Mouse (Mus musculus): ENCODE data around the gene Slc41a2. TPM values are rescaled to one million over a fixed set of nuclear protein-coding genes. Genes with fewer than 3 reads are reported as not detected.

The Slc41a2 gene
- total RNA-seq, 2 experiments from 2014 or later, result 0.97 to 1.2 TPM

DNA sequence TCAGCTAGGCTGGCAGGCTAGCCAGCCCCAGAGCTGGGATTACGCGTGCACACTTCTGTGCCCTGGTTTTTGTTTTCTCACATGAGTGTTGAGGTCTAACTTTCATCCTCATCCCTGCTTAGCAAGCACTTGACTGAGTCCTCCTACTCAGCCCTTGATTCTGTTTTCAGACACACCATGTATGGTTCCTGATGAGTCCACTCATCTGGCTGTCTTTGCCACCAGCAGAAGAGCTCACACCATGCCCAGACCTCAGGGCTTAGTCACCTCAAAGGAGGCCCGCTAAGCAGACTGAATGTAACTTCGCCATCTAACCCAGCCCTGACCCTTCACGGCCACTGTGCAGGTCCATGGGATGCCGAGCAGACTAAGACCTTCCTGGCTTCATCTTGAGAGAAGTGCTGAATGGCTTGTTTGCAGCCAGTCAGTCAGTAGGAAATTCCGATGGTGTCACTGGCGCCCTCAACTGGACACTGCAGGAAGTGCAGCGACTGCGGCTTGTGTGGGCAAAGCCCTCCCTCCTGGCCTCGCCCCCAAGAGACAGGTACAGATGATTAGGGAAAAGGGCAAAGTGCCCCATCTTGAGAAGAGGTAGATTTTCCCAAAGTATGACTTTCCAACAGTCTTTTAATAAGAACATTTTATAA lies 139.9 kb downstream of the Slc41a2 start:
- intact Hi-C loops (cut with DNase I), result loop anchor here (5.0 to 10.0 kb wide), 2 partner anchors 211 to 383 kb away; partner anchors contain the start of gene Chst11
- peak; percentile 65 to 86 for DNase-seq

DNA sequence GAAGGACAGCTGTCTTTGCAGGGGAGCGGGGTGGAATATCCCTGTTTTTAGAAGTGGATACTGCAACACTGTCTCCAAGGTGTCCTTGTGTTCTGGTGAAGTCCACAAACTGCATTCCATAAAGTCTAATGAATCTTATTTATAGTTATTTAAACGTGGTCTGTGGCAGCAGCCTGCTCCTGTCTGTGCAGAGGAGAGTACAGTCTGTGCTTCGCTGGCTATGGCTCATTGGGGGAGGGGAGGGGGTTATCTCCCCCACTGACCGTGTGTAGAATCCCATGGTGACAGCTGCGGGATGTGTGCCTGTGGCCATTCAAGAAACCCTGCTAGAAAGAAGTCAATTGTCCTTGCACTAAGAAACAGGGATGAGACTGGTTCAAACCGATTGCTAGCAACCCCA lies 145.7 kb downstream of the Slc41a2 start:
- intact Hi-C loops (cut with DNase I), result loop anchor here (10.0 kb wide), 1 partner anchor 377 kb away; no protein-coding TSS in a partner anchor

GRCm38 (mm10) chr10:83191476-83191875 lies 146.2 kb downstream of the Slc41a2 start:
- intact Hi-C loops (cut with DNase I), result loop anchor here (10.0 kb wide), 1 partner anchor 377 kb away; no protein-coding TSS in a partner anchor
- no peak for DNase-seq

More for the DNA sequence above, 145.7 kb downstream of the Slc41a2 start:
- no peak for DNase-seq

DNA sequence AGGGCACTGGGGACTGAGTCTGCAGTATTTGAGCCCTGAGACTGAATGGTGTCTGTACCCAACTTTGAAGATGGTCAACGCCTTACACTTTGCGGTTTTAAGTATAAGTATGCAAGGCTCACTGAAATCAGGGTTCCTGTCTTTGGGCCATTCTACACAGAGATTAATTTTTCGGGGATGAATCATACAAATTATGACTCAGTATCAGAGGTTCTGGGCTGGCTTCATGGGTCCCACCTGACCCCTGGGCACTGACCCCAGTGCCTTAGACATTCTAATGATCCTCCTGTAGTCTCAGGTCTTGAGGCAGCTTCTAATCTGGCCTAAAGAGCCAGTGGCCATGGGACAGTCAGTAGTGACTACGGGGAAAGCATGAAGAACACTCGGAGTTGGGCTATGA lies 148.6 kb downstream of the Slc41a2 start:
- no peak for DNase-seq
- intact Hi-C loops (cut with DNase I), result loop anchor here (5.0 kb wide), 1 partner anchor 87 kb away; no protein-coding TSS in a partner anchor

DNA sequence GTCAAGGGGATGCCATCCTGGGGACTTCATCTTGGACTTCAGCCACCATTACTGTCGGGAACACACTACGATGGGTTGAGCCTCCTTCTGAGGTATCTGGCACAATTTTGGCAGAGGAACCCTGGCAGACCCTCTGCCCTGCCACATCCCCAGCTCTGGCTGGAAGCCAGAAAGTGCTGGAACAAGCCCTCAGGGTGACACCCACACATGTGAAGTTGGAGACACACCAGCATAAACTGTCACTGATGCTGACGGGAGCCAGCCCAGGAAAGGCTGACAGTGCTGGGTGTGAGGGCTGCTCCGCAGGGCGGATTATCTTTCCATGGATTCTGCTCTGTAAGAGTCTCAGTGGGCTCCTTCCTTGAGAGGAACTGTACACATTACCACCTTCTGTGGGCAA lies 150.7 kb downstream of the Slc41a2 start:
- no peak for DNase-seq
- intact Hi-C loops (cut with DNase I), result loop anchor here (5.0 kb wide), 1 partner anchor 85 kb away; no protein-coding TSS in a partner anchor

GRCm38 (mm10) chr10:83186167-83186566 lies 151.5 kb downstream of the Slc41a2 start:
- no peak for DNase-seq
- intact Hi-C loops (cut with DNase I), result loop anchor here (5.0 kb wide), 1 partner anchor 84 kb away; no protein-coding TSS in a partner anchor

DNA sequence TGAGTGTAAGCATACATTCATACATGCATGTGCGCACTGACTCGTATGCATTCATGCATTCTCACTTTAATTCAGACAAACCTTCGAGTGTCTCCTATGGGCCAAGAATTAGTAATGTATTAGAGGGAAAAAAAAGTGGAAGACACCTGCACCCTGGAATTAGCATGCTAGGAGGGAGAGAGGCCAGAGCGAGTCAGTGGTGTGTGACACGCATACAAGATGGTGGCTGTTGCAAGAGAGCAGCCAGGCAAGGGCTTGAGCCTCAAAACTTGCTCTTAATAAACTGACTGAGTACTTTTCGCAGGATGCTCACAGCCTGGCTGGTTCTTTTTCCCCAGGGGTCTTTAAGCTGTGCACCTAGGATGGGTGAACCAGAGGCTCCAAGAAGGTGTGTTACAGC lies 152.6 kb downstream of the Slc41a2 start:
- no peak for DNase-seq
- intact Hi-C loops (cut with DNase I), result loop anchor here (5.0 kb wide), 1 partner anchor 83 kb away; no protein-coding TSS in a partner anchor

DNA sequence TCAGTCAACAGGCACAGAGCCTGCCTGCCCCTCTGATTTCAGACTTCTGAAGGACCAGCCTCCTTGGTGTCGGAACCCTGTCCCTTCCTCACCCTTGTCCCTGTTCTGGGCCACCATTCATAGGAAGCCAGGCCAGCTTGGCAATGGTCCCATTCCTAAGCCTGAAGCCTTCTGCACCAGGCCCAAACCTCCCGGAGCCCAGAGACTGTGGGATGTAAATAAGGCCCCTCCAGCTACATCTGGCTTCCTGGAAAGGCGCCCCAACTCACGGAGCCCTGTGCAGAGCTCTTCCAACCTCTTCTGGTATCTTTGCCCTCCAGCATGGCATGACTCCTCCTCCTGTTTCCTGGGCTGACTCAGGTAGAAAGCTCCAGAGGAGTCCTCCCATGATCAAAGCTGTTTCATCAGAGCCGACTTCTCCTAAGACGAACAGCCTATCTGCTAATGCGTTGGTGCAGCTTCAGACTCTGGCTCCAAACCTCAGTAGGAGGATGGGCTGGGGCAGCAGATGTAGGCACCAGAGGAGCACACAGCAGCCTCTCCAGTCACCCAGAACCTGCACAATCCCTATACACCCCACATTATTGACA lies 153.1 kb downstream of the Slc41a2 start:
- DNase-seq, result peak in 1 of 2 experiments; percentile 51
- intact Hi-C loops (cut with DNase I), result loop anchor here (5.0 kb wide), 3 partner anchors 82 to 272 kb away; partner anchors contain the start of gene Chst11

DNA sequence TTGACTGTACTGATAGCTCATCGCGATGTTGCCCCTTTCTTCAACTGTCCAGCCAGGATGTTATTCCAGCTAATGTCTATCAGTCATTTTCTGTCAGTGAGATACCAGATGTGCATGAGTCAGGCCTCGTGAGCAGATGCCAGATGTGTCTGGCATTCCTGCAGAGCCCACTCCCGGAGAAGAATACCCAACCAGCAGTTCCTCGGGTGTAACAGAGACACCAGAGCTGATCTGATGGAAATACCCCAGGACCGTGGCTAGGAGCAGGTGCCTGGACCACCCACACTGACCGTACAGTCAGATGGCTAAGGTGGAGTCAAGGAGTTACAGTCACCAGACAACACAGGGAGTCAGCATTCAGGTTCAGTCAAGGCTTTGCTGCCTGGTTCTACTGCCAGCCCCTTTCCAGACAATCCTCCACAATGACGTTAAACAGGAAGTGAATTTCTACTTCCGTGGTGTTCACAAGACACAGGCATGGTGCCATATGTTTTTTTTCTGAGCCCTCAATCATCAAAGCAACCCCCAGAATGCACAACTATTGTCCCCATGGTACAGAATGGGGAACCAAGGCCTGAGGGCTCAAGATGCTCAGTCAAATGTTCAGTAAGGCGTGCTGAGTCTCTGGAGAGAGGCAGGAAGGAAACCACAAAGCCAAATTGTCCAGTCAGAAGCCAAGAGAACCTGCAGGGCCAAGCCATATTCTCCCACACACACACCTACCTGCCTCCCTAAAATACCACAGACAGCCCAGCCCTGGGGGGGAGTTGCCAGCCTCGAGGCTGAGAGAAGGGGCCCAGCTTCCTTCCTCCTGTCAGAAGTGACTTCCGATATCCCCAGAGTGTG lies 153.8 kb downstream of the Slc41a2 start:
- intact Hi-C loops (cut with DNase I), result loop anchor here (5.0 kb wide), 2 partner anchors 197 to 272 kb away; partner anchors contain the start of gene Chst11
- DNase-seq, result no peak

DNA sequence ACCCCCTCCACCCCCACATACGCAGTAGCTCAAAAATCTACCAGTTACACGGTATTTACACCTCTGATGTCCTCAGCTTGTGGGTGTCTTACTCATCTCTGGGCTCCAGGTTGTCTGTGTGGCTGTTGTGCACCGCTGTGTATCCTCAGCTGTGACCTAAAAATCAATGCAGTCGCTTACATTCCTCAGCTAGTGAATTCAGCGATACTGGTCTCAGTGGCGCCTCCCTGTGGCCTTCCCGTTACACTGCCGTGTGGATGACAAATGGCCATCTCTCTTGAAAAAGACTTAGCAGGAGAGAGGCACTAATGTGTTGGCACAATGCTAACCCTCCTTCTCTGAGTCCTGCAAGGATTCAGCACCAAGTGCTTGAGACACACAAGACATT lies 155.1 kb downstream of the Slc41a2 start:
- intact Hi-C loops (cut with DNase I), result loop anchor here (5.0 kb wide), 2 partner anchors 195 to 270 kb away; partner anchors contain the start of gene Chst11

DNA sequence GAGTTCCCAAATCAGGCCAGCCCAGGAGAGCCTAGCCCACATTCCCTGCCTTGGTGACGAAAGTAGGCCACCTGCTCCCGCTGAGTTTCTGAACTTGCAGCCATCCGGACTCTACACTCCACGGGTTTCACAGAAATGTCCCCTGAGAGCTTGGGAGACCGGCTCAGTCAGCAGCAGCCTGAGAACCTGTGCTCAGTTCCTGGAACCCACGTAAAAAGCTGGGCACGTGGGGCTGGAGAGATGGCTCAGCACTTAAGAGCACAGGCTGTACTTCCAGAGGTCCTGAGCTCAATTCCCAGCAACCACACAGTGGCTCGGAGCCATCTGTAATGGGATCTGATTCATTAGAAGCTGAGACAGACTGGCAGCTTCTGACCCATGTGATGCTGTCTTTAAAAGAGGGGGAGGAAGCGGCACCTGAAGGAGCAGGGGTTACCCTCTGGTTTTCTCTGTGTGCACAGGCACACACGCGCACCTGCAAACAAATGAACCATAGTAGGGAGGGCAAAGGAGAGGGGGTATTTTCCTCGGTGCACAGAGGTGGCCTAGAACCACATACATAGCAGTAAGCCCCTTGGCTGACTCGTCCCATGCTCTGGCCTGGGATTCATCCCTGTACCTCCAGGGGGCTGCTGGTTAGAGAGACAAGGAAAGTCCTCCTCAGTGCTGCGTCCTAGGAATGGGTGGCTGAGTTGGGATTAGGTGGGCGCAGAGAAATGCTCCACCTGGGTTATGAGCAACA lies 155.7 kb downstream of the Slc41a2 start:
- no peak for DNase-seq
- intact Hi-C loops (cut with DNase I), result loop anchor here (5.0 kb wide), 2 partner anchors 195 to 270 kb away; partner anchors contain the start of gene Chst11

More for the DNA sequence above, 155.1 kb downstream of the Slc41a2 start:
- peak; percentile 50 to 84 for DNase-seq

Other genes with a start within 250 kb of the Slc41a2 start
- under 1 TPM; 0.69 to 0.72 TPM for gene D10Wsu102e, start 22.3 kb upstream of the Slc41a2 start, total RNA-seq (2021)
- 10 to 100 TPM; 30.6 to 31.3 TPM for gene Aldh1l2, start 196.3 kb upstream of the Slc41a2 start, total RNA-seq (2021)
- 10 to 100 TPM; 14.6 to 16.8 TPM for gene Washc4, start 205.9 kb upstream of the Slc41a2 start, total RNA-seq (2021)

Data from heart, postnatal 10 days (tissue).